Mouse (Mus musculus) T-helper 1 cell (primary cell): ENCODE results near the gene Chst15.

Experiments
- in situ Hi-C: fragments of 300-600 bp; cut with MboI, MseI; formaldehyde crosslinking; loops from one replicate; pipeline ENCODE4 v1.15.1; 2025; ENCODE audit warnings: high pct_unique_total_duplicates

Chst15 gene

GRCm38 (mm10) chr7:132317036-132317541 lies at the start of gene Chst15:
Gene Chst15, minus strand, starts transcription at chr7:132317228.
- in situ Hi-C loops: loop anchor here (5.0 to 10.0 kb wide), 2 partner anchors 40 to 478 kb away; no protein-coding TSS in a partner anchor

DNA sequence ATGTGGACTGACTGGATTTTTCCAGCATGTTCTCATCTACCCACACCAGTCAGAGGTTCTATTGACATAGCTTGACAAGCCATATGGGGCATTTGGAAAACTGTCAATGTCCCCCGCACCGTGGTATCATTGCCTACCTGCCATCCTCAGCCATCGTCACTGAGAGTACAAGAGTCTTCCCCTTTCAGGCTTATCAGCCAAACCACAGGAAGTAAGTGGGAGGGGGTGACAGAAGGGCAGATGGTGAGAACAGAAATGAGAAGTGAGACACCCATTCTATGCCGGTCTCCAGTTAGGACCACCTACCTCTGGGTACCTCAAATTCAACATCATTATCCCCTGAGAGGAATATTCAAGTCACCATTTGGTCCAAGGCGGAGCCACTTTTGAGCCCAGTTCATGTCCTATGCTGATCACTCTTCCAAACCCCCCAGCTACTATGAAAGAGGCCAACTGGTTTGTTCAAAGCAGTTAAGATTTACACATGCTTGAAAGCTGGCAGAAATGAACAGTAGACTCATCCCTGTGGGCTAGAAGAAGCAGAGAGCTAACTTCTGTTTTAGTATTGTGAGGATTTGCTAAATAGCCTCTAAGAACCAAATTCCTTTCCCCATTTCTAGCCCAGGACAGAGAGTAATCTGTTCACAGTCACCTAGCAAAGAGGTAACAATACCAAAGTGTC lies 48.8 kb upstream of the Chst15 start:
- in situ Hi-C loops: no loop called here

DNA sequence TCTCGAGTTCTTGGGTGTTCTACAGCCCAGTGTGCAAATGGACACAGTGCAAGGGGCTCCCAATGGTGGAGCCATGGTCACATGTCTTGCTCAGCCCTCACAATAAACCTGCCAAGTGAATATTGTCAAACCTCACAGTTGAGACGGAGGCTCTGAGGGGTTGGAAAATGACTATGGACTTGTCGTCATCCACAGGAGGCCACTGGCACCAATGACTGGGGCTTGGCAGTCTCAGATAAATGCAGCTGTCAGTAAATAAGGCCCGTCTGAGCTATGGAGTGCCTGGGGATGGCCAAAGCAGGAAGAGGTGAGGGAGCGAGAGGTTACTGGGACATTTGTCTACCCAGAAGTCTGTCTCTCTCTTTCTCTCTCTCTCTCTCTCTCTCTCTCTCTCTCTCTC lies 48.1 kb upstream of the Chst15 start:
- in situ Hi-C loops: no loop called here

- in situ Hi-C loops: no loop called here
These were observed 47.5 kb upstream of the Chst15 start for GRCm38 (mm10) chr7:132364506-132364905.

DNA sequence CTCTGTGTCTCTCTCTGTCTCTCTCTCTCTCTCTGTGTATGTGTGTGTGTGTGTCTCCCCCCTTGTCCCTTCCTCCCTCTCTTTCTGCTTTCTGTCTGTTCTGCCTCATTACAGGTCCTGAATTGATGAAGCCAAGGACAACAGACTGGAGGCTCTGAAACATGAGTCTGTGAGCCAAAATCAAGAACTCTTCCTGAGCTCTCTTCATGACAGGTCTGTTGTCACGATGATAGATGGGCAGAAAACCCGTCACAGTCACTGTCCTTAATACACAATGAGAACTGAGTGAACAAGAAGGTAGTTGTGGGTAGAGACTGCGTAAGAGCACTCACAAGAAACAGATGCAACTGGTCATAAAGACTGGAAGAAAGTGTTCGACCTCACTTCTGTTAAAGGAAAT lies 43.3 kb upstream of the Chst15 start:
- in situ Hi-C loops: no loop called here

GRCm38 (mm10) chr7:132358709-132359108 lies 41.7 kb upstream of the Chst15 start:
- in situ Hi-C loops: loop anchor here (5.0 kb wide), 1 partner anchor 41 kb away; the partner anchor contains the start of gene Chst15

GRCm38 (mm10) chr7:132358250-132358649 lies 41.2 kb upstream of the Chst15 start:
- in situ Hi-C loops: loop anchor here (5.0 kb wide), 1 partner anchor 41 kb away; the partner anchor contains the start of gene Chst15

DNA sequence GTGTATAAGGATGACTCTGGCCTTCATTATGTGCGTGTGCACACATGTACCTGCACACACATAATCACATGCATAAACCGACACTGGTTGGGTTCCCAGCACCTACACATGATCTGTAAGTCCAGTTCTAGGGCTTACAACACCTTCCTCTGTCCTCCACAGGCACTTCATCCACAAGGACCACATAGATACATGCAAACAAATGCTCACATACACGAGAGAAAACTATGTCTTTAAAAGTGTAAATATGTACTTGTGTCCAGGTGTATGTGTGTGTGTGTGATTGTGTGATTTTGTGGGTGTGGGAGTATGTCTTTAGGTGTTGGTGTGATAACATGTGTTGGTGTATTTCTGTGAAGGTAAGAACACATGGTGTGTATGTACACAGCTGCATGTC lies 40.8 kb upstream of the Chst15 start:
- in situ Hi-C loops: loop anchor here (5.0 kb wide), 1 partner anchor 41 kb away; the partner anchor contains the start of gene Chst15

DNA sequence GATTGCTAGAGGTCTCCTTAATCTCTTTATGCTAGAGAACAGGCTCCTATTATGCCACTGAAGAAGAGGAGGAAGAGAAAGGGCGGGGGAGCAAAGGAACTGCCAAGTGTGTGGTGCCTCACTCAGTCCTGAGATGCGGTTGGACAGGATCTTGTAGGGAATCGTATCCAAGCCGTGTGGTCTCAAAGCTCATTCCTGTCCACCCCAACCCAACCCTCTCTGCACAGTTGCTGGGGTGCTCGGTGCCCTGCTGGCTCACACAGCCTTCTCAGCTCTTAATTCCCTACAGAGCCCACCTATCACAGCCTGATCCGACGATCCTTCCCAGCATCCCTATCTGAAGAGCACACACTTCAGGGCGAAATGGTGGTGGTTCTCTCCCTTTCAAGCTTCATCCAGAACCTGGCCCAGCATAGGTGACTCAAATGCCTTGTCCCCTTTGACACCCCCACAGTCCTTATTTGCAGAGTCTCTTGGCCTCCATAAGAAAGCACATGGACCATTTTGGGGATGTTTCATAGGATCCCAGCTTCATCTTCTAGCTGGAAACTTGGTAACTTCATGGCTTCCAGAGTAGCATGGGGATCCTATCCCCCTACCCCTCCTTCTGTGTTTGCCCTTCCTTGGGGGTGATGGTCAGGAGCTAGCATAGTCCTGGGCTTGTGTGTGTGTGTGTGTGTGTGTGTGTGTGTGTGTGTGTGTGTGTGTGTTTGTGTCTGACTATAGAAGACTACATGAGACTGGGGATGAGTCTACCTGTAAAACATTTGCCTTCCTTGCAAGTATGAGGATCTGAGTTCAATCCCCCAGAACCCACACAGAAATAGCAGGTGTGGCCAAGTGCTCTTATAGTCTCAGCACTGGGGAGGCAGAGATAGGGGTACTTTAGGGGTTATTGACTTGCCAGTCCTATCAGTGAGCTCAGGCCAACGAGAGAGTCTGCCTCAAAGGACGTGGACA lies 40.1 kb upstream of the Chst15 start:
- in situ Hi-C loops: loop anchor here (5.0 kb wide), 1 partner anchor 40 kb away; the partner anchor contains the start of gene Chst15

DNA sequence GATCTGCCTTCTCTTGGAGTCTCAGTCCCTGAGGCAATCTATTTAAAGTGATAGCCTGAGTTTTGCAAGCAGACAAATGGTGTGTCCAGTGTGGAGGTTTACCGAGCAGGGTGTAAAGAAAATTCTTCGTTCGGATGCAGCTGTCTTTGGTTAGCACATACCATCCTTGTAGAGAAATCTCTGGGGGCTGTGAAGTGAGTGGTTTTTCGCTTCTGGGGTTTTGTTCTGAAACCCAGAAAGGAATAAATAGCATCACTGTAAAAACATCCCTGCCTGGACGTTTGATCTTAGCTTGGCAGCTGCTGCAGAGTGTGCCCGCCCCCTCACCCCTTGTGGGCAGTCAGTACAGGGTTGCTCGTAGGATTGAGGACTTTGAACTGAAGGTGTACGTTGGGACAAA lies 39.2 kb upstream of the Chst15 start:
- in situ Hi-C loops: loop anchor here (5.0 kb wide), 1 partner anchor 39 kb away; the partner anchor contains the start of gene Chst15

DNA sequence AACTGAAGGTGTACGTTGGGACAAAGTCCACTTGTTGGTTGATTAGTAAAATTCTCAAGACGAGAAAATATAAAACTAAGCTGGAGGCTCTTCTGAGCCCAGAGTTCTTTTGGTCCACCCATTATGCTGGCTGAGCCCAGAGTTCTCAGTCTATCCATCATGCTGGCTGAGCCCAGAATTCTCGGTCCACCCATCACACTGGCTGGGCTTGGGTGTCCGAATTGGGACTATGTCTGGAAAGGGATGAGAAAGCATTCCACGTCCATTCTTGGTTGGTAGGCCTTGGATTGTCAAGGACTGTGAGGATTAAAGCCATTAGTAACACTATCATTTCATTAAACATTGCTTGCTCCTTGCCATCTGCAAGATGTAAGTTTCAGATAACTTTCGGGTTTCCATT lies 38.7 kb upstream of the Chst15 start:
- in situ Hi-C loops: loop anchor here (5.0 kb wide), 1 partner anchor 38 kb away; the partner anchor contains the start of gene Chst15

GRCm38 (mm10) chr7:132349075-132349572 lies 32.1 kb upstream of the Chst15 start:
- in situ Hi-C loops: no loop called here

DNA sequence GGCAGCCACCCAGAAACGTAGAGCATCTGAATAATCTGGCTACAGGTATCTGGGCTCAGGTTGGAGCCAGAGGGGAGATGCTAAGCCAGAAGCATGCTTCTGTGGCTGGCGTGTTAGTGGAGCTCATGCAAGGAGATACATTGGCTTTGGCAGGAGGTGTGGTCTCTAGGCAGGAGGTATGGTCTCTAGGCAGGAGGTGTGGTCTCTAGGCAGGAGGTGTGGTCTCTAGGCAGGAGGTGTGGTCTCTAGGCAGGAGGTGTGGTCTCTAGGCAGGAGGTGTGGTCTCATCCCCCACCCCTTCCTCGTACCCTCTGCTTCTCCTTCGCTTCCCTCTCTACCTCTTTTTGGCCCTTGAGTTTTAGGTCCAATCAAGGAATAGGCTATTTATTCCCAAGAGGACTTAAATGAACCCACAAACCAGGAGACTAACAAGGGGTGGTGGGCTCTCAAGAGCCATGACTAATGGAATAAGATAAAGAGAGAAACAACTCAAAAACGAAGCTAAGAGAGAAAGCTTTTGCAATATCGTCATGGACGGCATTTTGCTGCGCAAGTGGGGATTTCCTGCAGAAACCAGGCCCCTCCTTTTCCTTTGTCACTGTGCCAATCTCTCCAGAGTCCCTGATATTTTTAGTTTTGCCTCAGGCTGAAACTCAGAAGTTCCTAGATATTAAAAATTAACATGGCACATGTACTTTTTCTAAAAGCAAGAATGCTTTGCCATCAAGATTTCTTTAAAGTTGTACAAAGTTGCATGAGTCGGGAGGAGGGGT lies 30.4 kb upstream of the Chst15 start:
- in situ Hi-C loops: no loop called here

GRCm38 (mm10) chr7:132345526-132346070 lies 28.6 kb upstream of the Chst15 start:
- in situ Hi-C loops: no loop called here

DNA sequence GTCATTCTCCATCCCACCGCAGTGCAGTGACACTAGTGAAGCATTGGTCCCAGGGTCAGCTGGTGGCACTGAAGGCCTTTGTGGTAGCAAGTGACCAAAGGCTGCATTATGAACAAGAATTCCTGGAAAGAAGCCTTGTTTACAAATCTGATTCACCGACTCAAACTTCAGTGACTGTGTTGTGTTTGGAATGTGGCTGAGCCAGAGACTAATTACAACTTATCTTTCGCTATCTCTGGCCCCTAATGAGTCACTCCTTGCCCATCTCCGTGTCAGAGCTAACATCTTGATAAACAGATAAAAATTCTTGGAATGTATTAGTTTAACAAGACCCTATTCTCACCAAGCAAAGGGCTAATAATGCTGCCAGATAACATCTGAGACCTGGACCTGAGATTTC lies 27.6 kb upstream of the Chst15 start:
- in situ Hi-C loops: no loop called here

DNA sequence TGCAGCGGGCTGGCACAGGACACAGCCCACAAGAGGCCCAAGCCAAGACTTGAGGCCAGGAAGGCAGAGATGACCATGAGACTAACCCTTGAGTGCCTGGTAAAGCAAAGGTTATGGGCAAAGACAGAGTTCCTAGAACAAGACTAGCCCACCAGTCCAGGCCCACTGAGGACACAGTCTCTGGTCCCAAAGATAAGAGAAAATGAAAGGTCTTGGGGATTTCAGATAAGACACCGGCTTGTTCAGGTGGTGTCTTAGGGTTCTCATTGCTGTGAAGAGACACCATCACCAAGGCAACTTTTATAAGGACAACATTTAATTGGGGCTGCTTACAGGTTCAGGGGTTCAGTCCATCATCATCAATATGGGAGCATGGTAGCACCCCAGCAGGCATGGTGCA lies 26.9 kb upstream of the Chst15 start:
- in situ Hi-C loops: no loop called here

GRCm38 (mm10) chr7:132343146-132343545 lies 26.1 kb upstream of the Chst15 start:
- in situ Hi-C loops: no loop called here

DNA sequence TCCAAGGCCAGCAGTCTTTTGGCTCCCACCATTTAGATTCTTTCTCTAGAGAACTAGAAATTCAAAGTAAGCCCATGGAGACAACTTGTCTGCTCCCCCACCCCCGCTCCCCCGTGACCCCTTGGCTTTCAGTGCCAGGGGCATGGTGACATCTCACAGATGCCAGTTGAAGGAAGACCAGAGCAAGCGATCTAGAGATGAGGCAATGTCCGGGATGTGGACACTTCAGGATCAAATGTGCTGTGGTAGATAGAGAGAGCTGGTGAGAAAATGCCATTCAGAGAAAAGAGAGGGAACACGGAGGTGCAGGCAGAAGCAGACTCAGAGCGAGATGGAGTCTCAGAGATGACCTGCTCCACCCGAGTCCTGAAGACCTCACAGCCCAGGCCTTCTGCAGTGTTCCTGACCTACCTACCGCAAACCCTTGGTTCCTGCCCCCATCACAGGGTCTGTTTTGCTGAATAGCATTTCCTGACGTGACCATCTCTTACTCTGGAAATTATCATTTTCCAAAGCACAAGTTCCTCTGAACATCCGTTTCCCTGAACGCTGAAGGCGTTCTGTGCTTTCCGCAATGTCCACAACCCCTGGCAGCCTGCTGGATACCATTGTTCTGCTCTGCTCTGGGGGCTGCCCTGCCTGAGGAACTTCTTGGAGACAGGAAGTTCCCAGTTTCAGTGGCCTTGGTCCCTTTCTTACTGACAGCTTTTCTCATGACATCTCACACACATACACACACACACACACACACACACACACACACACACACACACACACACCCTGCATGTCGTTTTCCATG lies 22.2 kb upstream of the Chst15 start:
- in situ Hi-C loops: loop anchor here (10.0 kb wide), 1 partner anchor 1296 kb away; the partner anchor contains the start of gene Edrf1

- in situ Hi-C loops: loop anchor here (10.0 kb wide), 1 partner anchor 1296 kb away; the partner anchor contains the start of gene Edrf1
These were observed 21.3 kb upstream of the Chst15 start for GRCm38 (mm10) chr7:132338350-132338749.
